Mouse (Mus musculus): ENCODE data around the gene Rem2.
A peak's percentile ranks its signal among the peaks of the same experiment; 100 is the strongest.

Rem2 gene

GRCm38 (mm10) chr14:54475941-54476844, at the start of gene Rem2:
Rem2 (plus strand) TSS chr14:54476100.
- DNase-seq: peak; percentile 36

DNA sequence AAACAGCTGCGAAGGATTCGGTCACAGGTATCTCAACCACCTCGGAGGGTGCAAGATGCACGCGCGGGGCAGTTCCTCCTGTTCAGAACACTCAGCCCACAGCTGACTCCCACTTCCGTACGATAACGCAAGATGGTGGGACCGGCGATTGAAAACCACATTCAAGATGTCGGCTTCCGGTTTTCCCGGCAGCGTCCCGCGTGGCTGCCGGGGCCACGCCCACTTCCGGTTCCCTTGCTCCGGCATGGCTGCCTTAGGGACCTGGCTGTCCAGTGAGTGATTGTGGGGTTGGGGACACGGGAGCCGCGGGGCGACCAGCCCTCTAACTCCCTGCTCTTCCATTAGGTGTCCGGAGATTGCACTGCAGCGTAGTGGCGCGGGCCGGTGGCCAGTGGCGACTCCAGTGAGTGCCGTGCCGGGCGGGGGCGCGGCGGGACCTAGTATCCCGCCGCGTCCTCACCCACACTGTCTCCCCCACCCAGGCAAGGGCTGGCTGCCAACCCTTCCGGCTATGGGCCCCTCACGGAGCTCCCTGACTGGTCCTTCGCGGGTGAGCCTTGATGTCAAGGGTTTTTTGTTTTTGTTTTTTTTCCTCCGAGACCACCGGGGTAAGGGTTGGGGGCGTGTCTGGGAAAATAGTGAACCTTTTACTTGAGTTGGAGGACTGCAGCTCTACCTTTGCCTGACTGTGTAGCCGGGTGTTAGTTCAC, 49.1 kb upstream of the Rem2 start, which contains the start of gene Mrpl52:
Gene Mrpl52, plus strand, starts transcription at position 221 of the 710 bp plus-strand sequence.
- DNase-seq: peak; percentile 90

- no peak for DNase-seq
These were observed 48.2 kb upstream of the Rem2 start for GRCm38 (mm10) chr14:54427696-54428095.

GRCm38 (mm10) chr14:54428421-54428820, 47.5 kb upstream of the Rem2 start:
- no peak for DNase-seq

GRCm38 (mm10) chr14:54429332-54430093, 46.4 kb upstream of the Rem2 start:
- no peak for DNase-seq

DNA sequence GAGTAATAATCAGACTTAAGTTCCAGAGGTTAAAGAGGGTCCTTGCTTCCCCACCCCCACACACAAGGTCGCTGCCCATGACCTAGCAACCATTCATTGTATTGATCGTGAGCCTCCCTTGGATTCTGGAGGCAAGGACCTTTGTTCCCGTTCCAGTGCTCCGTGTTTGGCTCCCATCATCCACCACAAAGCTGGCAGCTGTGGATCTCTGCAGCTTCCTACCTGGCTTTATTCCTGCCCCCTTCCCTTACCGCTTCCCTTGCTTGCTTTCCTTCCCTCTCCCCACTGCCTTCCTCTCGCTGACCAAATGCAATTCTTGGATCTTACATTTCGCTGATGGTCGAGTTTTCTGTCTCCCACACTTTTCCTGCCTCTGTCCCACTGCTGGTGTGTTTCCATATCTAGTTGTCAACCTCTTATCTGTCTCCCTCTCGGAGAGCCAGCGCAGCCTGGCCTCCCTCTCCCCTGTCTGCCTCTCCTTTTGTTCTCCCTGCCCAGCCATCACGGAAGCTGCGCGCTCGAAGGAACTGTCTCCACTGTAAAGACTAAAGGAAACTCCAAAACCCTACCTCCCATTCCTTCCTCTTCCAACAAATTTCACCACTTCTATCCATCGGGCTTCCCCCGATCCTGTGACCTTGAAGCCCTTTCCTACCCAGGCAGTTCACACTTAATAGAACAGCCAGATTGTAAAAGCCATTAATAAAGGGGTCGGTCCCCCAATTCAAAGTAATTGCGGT, 45.3 kb upstream of the Rem2 start:
- no peak for DNase-seq

- peak; percentile 46 for DNase-seq
These were observed 44.4 kb upstream of the Rem2 start, which contains the start of gene Mmp14 for GRCm38 (mm10) chr14:54431334-54432077. Mmp14 (plus strand) TSS chr14:54431612.

- no peak for DNase-seq
These were observed 43.6 kb upstream of the Rem2 start for GRCm38 (mm10) chr14:54432078-54432836.

DNA sequence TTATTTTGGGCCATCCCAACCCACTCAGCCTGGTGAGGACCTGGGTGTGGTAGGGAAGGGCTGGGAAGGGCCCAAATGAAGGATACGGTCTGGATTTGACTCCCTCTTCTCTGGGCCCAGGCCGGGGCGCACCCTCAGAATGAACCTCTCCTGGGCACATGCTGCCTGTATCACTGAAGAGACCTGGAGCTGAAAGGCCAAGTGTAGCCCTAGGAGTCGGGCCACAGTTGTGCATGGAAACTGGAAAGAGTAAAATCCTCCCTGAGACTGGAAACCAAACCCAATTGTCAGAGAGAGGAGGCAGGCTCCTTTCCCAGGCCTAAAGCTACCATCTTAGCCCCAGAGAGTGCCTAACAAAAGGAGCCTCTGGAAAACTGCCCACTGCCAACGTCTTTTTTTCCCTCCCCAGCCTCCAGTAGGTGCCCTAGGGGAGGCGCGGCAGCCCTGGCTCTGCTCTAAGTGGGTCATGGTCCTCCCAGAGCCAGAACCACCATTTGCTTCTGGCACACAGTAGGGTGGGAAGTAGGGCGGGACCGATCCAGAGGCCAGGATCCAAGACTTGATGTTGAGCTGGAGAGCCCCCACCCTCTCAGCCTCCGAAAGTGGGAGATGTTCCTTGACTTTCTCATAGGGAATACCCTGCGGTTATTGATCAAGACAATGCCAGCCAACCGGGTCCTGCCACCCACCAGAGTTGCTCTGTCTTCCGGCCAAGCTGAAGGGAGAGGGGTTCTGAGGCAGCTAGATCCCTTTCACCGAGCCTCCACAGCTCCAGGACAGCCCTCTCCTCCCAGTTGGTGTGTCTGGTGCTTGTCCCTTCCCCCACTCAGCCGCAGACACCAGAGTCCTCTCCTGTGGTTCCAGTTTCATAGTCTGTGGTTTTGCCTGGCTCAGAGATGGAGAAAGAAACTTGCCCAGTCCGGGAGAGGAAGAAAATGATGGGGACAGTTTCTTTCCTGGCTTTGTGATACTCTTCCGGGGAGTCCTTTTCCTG, 42.8 kb upstream of the Rem2 start:
- no peak for DNase-seq

GRCm38 (mm10) chr14:54433941-54434531, 41.9 kb upstream of the Rem2 start:
- no peak for DNase-seq

DNA sequence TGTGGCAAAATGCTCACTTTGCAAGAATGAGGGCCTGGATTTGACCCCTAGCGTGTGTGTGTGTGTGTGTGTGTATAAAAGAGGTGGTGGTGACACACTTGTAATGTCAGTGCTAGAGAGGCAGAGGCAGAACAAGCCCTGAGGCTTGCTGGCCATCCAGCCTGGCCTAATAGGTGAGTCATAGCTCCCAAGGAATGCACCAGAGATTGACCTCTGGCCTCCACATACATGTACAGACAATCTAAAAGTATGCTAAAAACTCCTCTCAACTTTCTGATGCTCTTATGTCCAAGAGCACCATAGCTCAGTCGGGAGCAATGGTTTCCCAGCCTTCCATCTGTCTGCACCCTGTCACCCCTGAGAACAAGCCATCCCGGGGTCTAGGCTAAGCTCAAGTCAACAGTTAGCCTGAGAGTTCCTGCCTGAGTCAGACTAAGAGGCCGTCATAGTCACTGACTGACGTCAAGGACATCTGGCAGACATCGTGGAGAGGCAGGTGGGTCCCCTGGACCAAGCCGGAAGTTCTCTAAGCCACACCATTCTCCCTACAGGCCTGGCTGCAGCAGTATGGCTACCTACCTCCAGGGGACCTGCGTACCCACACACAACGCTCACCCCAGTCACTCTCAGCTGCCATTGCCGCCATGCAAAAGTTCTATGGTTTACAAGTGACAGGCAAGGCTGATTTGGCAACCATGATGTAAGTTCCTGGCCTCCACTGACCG, 40.5 kb upstream of the Rem2 start:
- no peak for DNase-seq

GRCm38 (mm10) chr14:54439155-54439554, 36.7 kb upstream of the Rem2 start:
- no peak for DNase-seq

DNA sequence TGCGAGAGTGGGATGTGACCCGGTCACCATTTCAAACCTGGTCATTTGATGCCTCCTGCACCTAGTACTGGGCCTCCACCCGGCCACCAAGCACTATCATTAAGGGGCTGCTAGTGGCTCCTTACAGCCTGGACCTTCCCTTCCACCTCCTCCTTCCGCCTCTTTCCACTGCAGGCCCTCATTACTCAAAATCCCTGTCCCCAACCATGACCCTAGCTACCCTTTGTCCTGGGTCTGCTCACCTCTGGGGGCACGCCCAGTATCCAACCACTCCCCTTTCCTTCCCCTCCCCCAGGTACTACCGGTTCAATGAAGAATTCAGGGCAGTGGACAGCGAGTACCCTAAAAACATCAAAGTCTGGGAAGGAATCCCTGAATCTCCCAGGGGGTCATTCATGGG, 36.3 kb upstream of the Rem2 start:
- DNase-seq: no peak

GRCm38 (mm10) chr14:54440538-54440937, 35.4 kb upstream of the Rem2 start:
- no peak for DNase-seq

- no peak for DNase-seq
These were observed 34.5 kb upstream of the Rem2 start for GRCm38 (mm10) chr14:54441365-54441764.

GRCm38 (mm10) chr14:54442548-54442947, 33.4 kb upstream of the Rem2 start:
- no peak for DNase-seq

DNA sequence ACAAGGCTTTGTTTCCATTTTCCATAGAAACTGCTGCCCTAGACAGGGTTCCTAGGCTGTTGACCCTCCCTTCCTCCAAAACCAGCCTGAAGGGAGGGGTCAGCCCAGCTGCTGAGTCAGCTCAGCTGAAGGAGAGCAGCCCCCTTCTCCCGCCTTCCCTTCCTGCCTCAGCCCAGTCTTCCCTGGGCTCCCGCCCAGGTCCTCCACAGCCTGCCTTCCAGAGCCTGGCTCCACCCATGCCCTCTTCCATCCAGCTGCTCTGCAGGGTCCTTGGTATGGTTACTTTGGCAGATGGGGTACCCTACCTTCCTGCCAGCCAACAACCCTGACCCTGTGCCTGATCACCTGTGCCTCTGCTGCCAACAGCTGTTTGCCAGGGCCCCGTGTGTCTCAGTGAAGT, 32.7 kb upstream of the Rem2 start:
- DNase-seq: no peak
